In the genomic region with DNA sequence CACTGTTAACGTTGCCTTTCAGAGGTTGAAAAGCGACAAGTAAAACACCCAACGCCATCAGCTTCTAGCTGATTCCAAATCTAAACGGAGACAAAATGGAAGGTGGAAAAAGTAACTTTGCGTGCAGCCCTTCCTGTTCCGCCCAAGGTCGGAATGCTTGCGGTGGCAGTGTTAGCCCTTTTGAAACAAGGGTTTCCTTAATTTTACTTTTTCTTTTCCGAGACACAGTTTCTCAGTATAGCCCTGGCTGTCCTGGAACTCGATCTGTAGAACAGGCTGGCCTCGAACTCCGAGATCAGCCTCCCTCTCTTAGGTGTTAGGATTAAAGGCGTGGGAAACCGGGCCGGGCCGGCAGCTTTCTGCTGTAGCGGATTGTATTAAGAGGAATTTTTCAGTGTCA, we compare ENCODE assay signal across 8 mouse cellular contexts. TPM values are rescaled to one million over a fixed set of nuclear protein-coding genes. Genes with fewer than 3 reads are reported as not detected.
DNase-seq lines count a peak whose midpoint lies in the region; ATAC-seq and TF ChIP-seq lines count a peak whose summit lies in the region.

No protein-coding gene starts in this region.

- peak overlapping the region; percentile 68 for H3K4me2 ChIP-seq in hindbrain, embryonic 12.5 days (replicated peaks)

- intact Hi-C loops in gastrocnemius, adult 2 months (cut with DNase I): loop anchor here (5.0 kb wide), 1 partner anchor 101 kb away; the partner anchor contains the start of gene Ppp3r1
- intact Hi-C loops in left cerebral cortex, postnatal 10 days (cut with DNase I): no loop called here

- peaks cover 15% of the 10 kb centered on the region for H3K4me1 ChIP-seq in hindbrain, embryonic 12.5 days

- peak overlapping the region; percentile 97 for H3K27ac ChIP-seq in gastrocnemius, adult 2 months
- H3K27ac ChIP-seq in hindbrain, embryonic 12.5 days: peak overlapping the region; percentile 91

- peak; percentile 29 for ATAC-seq in hindbrain, embryonic 12.5 days (ENCODE audit: low FRiP score)
- peak; percentile 56 for ATAC-seq in megakaryocyte-erythroid progenitor cell, adult 5-6 weeks (replicated peaks; ENCODE audit: low FRiP score, low TSS enrichment, poor library complexity, severe bottlenecking)

- TF ChIP-seq CTCF in gastrocnemius, adult 2 months (IDR thresholded peaks at IDR 0.05): no peak

- no peaks in the 10 kb centered on the region for H3K27me3 ChIP-seq in hindbrain, embryonic 12.5 days

- H3K9me3 ChIP-seq in hindbrain, embryonic 12.5 days (replicated peaks): no peaks in the 10 kb centered on the region

- H3K36me3 ChIP-seq in hindbrain, embryonic 12.5 days: no peaks in the 10 kb centered on the region

- peak overlapping the region; percentile 82 for H3K9ac ChIP-seq in hindbrain, embryonic 12.5 days

- under 1% methylated on average over 17 of the region's 17 CpGs for WGBS in hindbrain, embryonic 12.5 days

- H3K4me3 ChIP-seq in gastrocnemius, adult 2 months: peak overlapping the region; percentile 94
- H3K4me3 ChIP-seq in hindbrain, embryonic 12.5 days: peak overlapping the region; percentile 79

- DNase-seq in gastrocnemius, adult 2 months: peak; percentile 36
- DNase-seq in gastrocnemius, postnatal 25 days: no peak
- peak; percentile 67 for DNase-seq in CD4-positive, CD25-positive, alpha-beta regulatory T cell, adult 2 months (ENCODE audit: low read depth, low spot score)
- peak; percentile 47 to 52 for DNase-seq in cerebellum, postnatal 14 days
- peak; percentile 8 to 36 for DNase-seq in left cerebral cortex, postnatal 10 days (ENCODE audit: extremely low spot score in 1 of 2, low spot score in 2 of 2)
- DNase-seq in natural killer cell, adult 2 months (ENCODE audit: low spot score in 2 of 2): no peak

RNA-seq across cellular contexts. Expression of gene C1d, which starts 0.5 kb away (rescaled TPM):
- 10 to 100 TPM; 33.7 to 36.0 TPM for total RNA-seq in gastrocnemius, adult 2 months (2021)
- 10 to 100 TPM; 29.5 to 30.4 TPM for total RNA-seq in gastrocnemius, postnatal 25 days (2021)
- 108 and 110 TPM in 2 replicates for polyA plus RNA-seq in hindbrain, embryonic 12.5 days (2016; fragmentation: Nextera tagmentation; extraction: Ambion mirVana)
- 10 to 100 TPM; 63.4 to 67.1 TPM for total RNA-seq in left cerebral cortex, postnatal 10 days (2021)
- total RNA-seq in megakaryocyte-erythroid progenitor cell, adult 5-6 weeks (2014; fragmentation: Nextera tagmentation): 47.5 and 56.5 TPM in 2 replicates
- 55.2 and 67.6 TPM in 2 replicates for total RNA-seq in megakaryocyte-erythroid progenitor cell, adult 5-6 weeks (2017)

RNA-seq across cellular contexts. Expression of gene Pno1, which starts 46.5 kb away (rescaled TPM):
- 10 to 100 TPM; 47.6 to 55.4 TPM for total RNA-seq in gastrocnemius, adult 2 months (2021)
- total RNA-seq in gastrocnemius, postnatal 25 days (2021): 10 to 100 TPM; 44.0 to 45.6 TPM
- 59.9 and 64.9 TPM in 2 replicates for polyA plus RNA-seq in hindbrain, embryonic 12.5 days (2016; fragmentation: Nextera tagmentation; extraction: Ambion mirVana)
- total RNA-seq in left cerebral cortex, postnatal 10 days (2021): 10 to 100 TPM; 30.9 to 35.5 TPM
- 74.1 and 104 TPM in 2 replicates for total RNA-seq in megakaryocyte-erythroid progenitor cell, adult 5-6 weeks (2014; fragmentation: Nextera tagmentation)
- total RNA-seq in megakaryocyte-erythroid progenitor cell, adult 5-6 weeks (2017): 176 and 177 TPM in 2 replicates

Comparison
In these comparisons a context has a peak if more than half of its experiments do, and no peak if none do; other contexts are left out.
1. DNase-seq: peak in gastrocnemius, adult 2 months (single experiment), CD4-positive, CD25-positive, alpha-beta regulatory T cell, adult 2 months (single experiment), cerebellum, postnatal 14 days (2 of 2) and left cerebral cortex, postnatal 10 days (2 of 2); none in gastrocnemius, postnatal 25 days (single experiment) and natural killer cell, adult 2 months (0 of 2).